ENCODE assay signal across 21 mouse cellular contexts in genomic region chr19:47817692-47818091, GRCm38 (mm10). TPM values are rescaled to one million over a fixed set of nuclear protein-coding genes. Genes with fewer than 3 reads are reported as not detected.
"Had no signal": no experiment of that assay in that cellular context is flagged by ENCODE, and none has a peak within 500 bp of the region (broad histone marks: within the 10 kb centered on the region; RNA-seq: fewer than 3 reads in every experiment).

No protein-coding gene starts in this region.

- DNase-seq: kidney, adult 2 months; kidney, postnatal 25 days; liver; lung, adult 18-20 months; lung, postnatal 10 days; lung, postnatal 36 days; right cerebral cortex, postnatal 25 days; thymus, postnatal 25 days had no signal

- H3K27ac ChIP-seq: kidney, postnatal 0 days; limb, embryonic 10.5 days; limb, embryonic 13.5 days; liver, embryonic 12.5 days; liver, embryonic 15.5 days; lung, embryonic 15.5 days; midbrain, embryonic 10.5 days; midbrain, embryonic 13.5 days; stomach, postnatal 0 days had no signal

- H3K4me3 ChIP-seq: limb, embryonic 10.5 days; limb, embryonic 13.5 days; liver, embryonic 12.5 days; liver, embryonic 15.5 days; lung, embryonic 15.5 days; megakaryocyte, embryonic 14.5 days; midbrain, embryonic 10.5 days; midbrain, embryonic 13.5 days; myocyte had no signal

- H3K4me1 ChIP-seq: liver, embryonic 12.5 days; liver, embryonic 15.5 days; midbrain, embryonic 13.5 days had no signal

- H3K9me3 ChIP-seq: limb, embryonic 10.5 days; limb, embryonic 13.5 days; liver, embryonic 12.5 days; liver, embryonic 15.5 days; lung, embryonic 15.5 days; megakaryocyte, embryonic 14.5 days; midbrain, embryonic 10.5 days; midbrain, embryonic 13.5 days had no signal

- H3K4me2 ChIP-seq: limb, embryonic 13.5 days; liver, embryonic 12.5 days; liver, embryonic 15.5 days; lung, embryonic 15.5 days; midbrain, embryonic 13.5 days had no signal

- ATAC-seq: liver, embryonic 12.5 days; midbrain, embryonic 13.5 days; midbrain, embryonic 16.5 days had no signal

- H3K9ac ChIP-seq: limb, embryonic 13.5 days; liver, embryonic 12.5 days; liver, embryonic 15.5 days; lung, embryonic 15.5 days; midbrain, embryonic 13.5 days had no signal

- H3K36me3 ChIP-seq: limb, embryonic 10.5 days; limb, embryonic 13.5 days; liver, embryonic 12.5 days; liver, embryonic 15.5 days; lung, embryonic 15.5 days; midbrain, embryonic 10.5 days; midbrain, embryonic 13.5 days had no signal

- H3K27me3 ChIP-seq: lung, embryonic 15.5 days had no signal

RNA-seq across cellular contexts. Expression of gene Gsto2, which starts 47.6 kb away (rescaled TPM):
- total RNA-seq: monocyte, adult 5-6 weeks had no signal
